Mouse (Mus musculus) B cell, adult (primary cell): ENCODE results near the gene Klrc3. TPM values are rescaled to one million over a fixed set of nuclear protein-coding genes. Genes with fewer than 3 reads are reported as not detected.

Experiments
- total RNA-seq: library from RNA; stranded (reverse); gene quantifications from 4 replicates; pipeline ENCODE4 v1.2.4, GENCODE M21; 2023; ENCODE audit not compliant: inconsistent age

The Klrc3 gene
- not detected in 4 replicates for total RNA-seq

GRCm38 (mm10) chr6:129643237-129643636, at the start of gene Klrc3:
TSS of gene Klrc3 (minus strand) at chr6:129643337.

GRCm38 (mm10) chr6:129678873-129679272, 35.7 kb upstream of the Klrc3 start, which contains the start of gene Klrc1:
TSS of gene Klrc1 (minus strand) at chr6:129678973.

GRCm38 (mm10) chr6:129660589-129660988, 17.5 kb upstream of the Klrc3 start, which contains the start of gene Klrc2:
TSS of gene Klrc2 (minus strand) at chr6:129660689.

DNA sequence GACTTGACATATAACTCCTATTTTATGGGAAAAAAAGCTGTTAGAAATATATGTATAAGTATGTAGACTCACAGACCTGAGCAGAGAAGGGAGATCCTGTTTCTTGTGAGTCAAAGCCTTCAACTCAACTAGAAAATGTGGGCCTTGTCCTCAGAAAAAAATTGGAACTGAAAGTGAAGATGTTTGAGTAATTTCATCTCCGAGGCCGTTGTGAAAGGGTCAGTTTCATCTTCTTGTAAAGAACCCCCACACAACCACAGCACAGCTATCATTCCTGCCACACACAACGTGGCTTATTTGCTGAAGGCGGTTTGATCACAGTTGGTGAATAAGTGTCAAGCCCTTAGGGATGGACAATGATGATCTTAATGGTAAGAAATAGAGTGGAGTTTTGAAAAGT, 19.4 kb downstream of the Klrc3 start, which contains the start of gene Klrk1:
Gene Klrk1, minus strand, starts transcription at position 130 of the 400 bp plus-strand sequence.

GRCm38 (mm10) chr6:129591508-129591907, 51.6 kb downstream of the Klrc3 start, which contains the start of gene Klrd1:
TSS of gene Klrd1 (plus strand) at chr6:129591782.

Other genes with a start within 250 kb of the Klrc3 start
- 0.16 TPM in 1 of 4 replicates, not detected in the others for gene Clec1b, start 246.0 kb downstream of the Klrc3 start, total RNA-seq
- 0.29 to 1.4 TPM (median 0.30 TPM) in 3 of 4 replicates, not detected in the other for gene Clec9a, start 234.5 kb downstream of the Klrc3 start, total RNA-seq
- gene Clec1a, start 191.3 kb downstream of the Klrc3 start, total RNA-seq = not detected in 4 replicates
- gene Olr1, start 136.2 kb downstream of the Klrc3 start, total RNA-seq = not detected in 4 replicates
- not detected in 4 replicates for gene Tmem52b, start 130.8 kb downstream of the Klrc3 start, total RNA-seq
- 13.7 to 15.0 TPM (median 14.4 TPM) in 4 replicates for gene Gabarapl1, start 110.2 kb downstream of the Klrc3 start, total RNA-seq
- 0.45 to 1.9 TPM (median 0.99 TPM) in 3 of 4 replicates, not detected in the other for gene Klre1, start 65.4 kb downstream of the Klrc3 start, total RNA-seq
- gene Klrd1, start 51.6 kb downstream of the Klrc3 start, total RNA-seq = 1.8 to 2.4 TPM (median 2.1 TPM) in 4 replicates
- 1.00 to 2.0 TPM (median 1.3 TPM) in 4 replicates for gene Klrk1, start 19.5 kb downstream of the Klrc3 start, total RNA-seq
- gene Klrc2, start 17.4 kb upstream of the Klrc3 start, total RNA-seq = 0.35 to 0.90 TPM (median 0.58 TPM) in 4 replicates
- 1.1 to 4.0 TPM (median 2.2 TPM) in 4 replicates for gene Klrc1, start 35.6 kb upstream of the Klrc3 start, total RNA-seq
- gene Klri1, start 73.8 kb upstream of the Klrc3 start, total RNA-seq = 0.66 to 1.1 TPM (median 0.83 TPM) in 3 of 4 replicates, not detected in the other
- 0.12 to 0.48 TPM (median 0.27 TPM) in 4 replicates for gene Klri2, start 97.1 kb upstream of the Klrc3 start, total RNA-seq
- gene Gm156, start 140.9 kb upstream of the Klrc3 start, total RNA-seq = not detected in 4 replicates
- gene Gm17631, start 219.3 kb upstream of the Klrc3 start, total RNA-seq = not detected in 4 replicates
- gene Klra17, start 233.3 kb upstream of the Klrc3 start, total RNA-seq = not detected in 4 replicates